Mouse (Mus musculus) heart, embryonic 13.5 days (tissue): Measurements from ENCODE around the gene Mogat1. TPM values are rescaled to one million over a fixed set of nuclear protein-coding genes. Genes with fewer than 3 reads are reported as not detected.

Experiments used
- ATAC-seq: fragments of 200-750 bp; cut with Nextera tagmentation; 2 replicates; pipeline ENCODE4 v1.8.0; 2017; ENCODE audit warnings: moderate TSS enrichment; ENCODE audit not compliant: insufficient number of reproducible peaks, low FRiP score, low TSS enrichment; ENCODE audit errors: extremely low read depth
- H3K27ac ChIP-seq: fragments of 300-500 bp; sonication (generic); replicated peaks from 2 replicates; pipeline ENCODE4 v1.5.1; 2015; ENCODE audit warnings: moderate library complexity, mild to moderate bottlenecking, inconsistent platforms
- H3K27me3 ChIP-seq: fragments of 300-500 bp; sonication (generic); replicated peaks from 2 replicates; pipeline ENCODE4 v1.6.1; 2015; ENCODE audit warnings: mild to moderate bottlenecking, inconsistent platforms
- H3K36me3 ChIP-seq: fragments of 300-500 bp; sonication (generic); 2 replicates; pipeline ENCODE4 v1.6.1; 2015; ENCODE audit warnings: mild to moderate bottlenecking, inconsistent platforms
- H3K4me1 ChIP-seq: fragments of 300-500 bp; sonication (generic); 2 replicates; pipeline ENCODE4 v1.6.1; 2015; ENCODE audit warnings: inconsistent platforms
- H3K4me2 ChIP-seq: fragments of 300-500 bp; sonication (generic); 2 replicates; pipeline ENCODE4 v1.6.1; 2015; ENCODE audit warnings: inconsistent platforms, mild to moderate bottlenecking, moderate library complexity
- H3K4me3 ChIP-seq: fragments of 300-500 bp; sonication (generic); 2 replicates; pipeline ENCODE4 v1.5.1; 2015; ENCODE audit warnings: moderate library complexity, mild to moderate bottlenecking, inconsistent platforms
- H3K9ac ChIP-seq: fragments of 300-500 bp; sonication (generic); 2 replicates; pipeline ENCODE4 v1.6.1; 2015; ENCODE audit warnings: inconsistent platforms, mild to moderate bottlenecking, moderate library complexity
- H3K9me3 ChIP-seq: fragments of 300-500 bp; sonication (generic); 2 replicates; pipeline ENCODE4 v1.6.1; 2016; ENCODE audit warnings: inconsistent platforms
- WGBS: fragments of 180-500 bp; shearing (Covaris S2); methylation state at CpG from one replicate; pipeline ENCODE4 v1.1.7; 2015; ENCODE audit warnings: mixed read lengths; 5-methylcytosine and 5-hydroxymethylcytosine counted together
- polyA plus RNA-seq: library from polyadenylated mRNA; unstranded; fragments of >200 nt; fragmentation: Nextera tagmentation; extraction: Ambion mirVana; gene quantifications from 2 replicates; pipeline ENCODE4 v1.2.1, GENCODE M21; 2015

Gene Mogat1
- polyA plus RNA-seq, 1 experiment from 2014 or later: not detected

GRCm38 (mm10) chr1:78511621-78512160, 900 bp downstream of the Mogat1 start, which contains the start of gene BC035947:
Gene BC035947 (minus strand): TSS chr1:78512158.
- Histone ChIP-seq H3K36me3 (no peaks in the 10 kb centered on the region), H3K9ac (peak within 1 kb of the TSS; percentile 67), H3K4me3 (peak within 1 kb of the TSS; percentile 48), H3K9me3 (no peaks in the 10 kb centered on the region), H3K27ac (no peak within 1 kb of the TSS), H3K4me2 (peak within 1 kb of the TSS; percentile 74), H3K27me3 (peaks cover 15% of the 10 kb centered on the region), H3K4me1 (peaks cover 5% of the 10 kb centered on the region; the same call in 1 of the 2 replicates)
- no peak for ATAC-seq
- 2% methylated on average over 25 of the region's 25 CpGs for whole genome bisulfite sequencing

- H3K4me1 ChIP-seq: peaks cover 5% of the 10 kb centered on the region; the same call in 1 of the 2 replicates
- H3K27ac ChIP-seq: no peak overlapping the region
- H3K27me3 ChIP-seq: peaks cover 15% of the 10 kb centered on the region
- 66% methylated on average over 8 of the region's 8 CpGs for WGBS
- no peak for ATAC-seq
- no peaks in the 10 kb centered on the region for H3K9me3 ChIP-seq
- H3K4me3 ChIP-seq: no peak overlapping the region
- H3K4me2 ChIP-seq: no peak overlapping the region
- no peaks in the 10 kb centered on the region for H3K36me3 ChIP-seq
- no peak overlapping the region for H3K9ac ChIP-seq
These were observed 2.0 kb downstream of the Mogat1 start for GRCm38 (mm10) chr1:78512756-78513155.

DNA sequence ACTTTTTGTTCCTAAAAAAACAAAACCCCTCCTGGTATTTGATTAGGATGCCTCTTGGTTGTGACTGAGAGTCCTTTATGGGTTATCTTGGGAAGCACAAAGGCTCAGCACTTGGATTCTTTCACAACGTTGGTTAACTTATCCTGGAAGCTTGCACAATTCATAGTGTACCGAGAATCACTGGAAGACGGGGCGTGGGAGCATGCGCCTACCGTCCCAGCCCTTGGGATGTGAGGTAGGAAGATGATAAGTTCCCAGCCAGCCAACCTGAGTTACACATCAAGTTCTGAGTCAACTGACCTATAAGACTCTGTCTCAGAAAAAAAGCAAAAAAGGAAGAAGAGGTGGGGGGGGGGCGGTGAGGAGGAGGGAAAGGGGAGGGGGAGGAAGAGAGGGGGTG, 8.1 kb downstream of the Mogat1 start:
- WGBS: 71% methylated on average over 7 of the region's 7 CpGs
- Histone ChIP-seq H3K4me2 (no peak overlapping the region), H3K4me3 (no peak overlapping the region), H3K36me3 (no peaks in the 10 kb centered on the region), H3K27ac (no peak overlapping the region), H3K9me3 (peaks cover 8% of the 10 kb centered on the region; the same call in 1 of the 2 replicates), H3K4me1 (no peaks in the 10 kb centered on the region), H3K27me3 (no peaks in the 10 kb centered on the region), H3K9ac (no peak overlapping the region)
- no peak for ATAC-seq

DNA sequence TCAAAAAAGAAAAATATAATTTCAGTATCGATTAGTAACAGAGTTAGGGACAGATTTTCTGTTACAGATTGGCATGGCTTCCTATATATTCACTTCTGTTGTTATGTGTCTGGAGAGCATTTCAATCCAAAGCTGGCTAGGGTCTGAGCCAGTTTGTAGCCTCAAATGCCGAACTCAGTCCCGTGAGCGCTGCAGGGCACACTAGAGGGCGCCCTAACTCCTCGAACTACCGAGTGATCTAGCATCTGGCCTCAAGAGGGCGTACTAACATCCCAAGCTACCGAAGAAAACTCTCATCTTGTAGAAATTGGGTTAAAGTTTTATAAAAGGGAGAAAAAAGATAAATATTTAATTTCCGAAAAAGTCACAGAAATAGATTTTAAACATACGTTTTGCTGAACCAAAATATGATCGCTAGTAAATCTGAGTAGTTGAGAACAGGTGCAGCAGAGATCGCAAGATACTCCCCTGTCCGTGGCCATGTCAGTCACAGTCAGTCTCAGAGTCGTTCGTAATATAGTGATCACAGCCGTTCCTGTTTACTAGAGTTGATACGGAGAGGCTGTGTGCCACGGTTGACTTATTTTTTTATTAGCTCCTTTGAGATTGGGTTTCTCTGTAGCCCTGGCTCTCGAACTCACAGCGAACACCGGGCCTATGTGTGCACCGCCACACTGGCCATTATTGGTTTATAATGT, 14.5 kb downstream of the Mogat1 start:
- H3K4me2 ChIP-seq: no peak overlapping the region
- 48% methylated on average over 23 of the region's 23 CpGs for WGBS
- H3K4me1 ChIP-seq: no peaks in the 10 kb centered on the region
- no peaks in the 10 kb centered on the region for H3K27me3 ChIP-seq
- no peaks in the 10 kb centered on the region for H3K36me3 ChIP-seq
- H3K4me3 ChIP-seq: no peak overlapping the region
- no peak for ATAC-seq
- no peak overlapping the region for H3K27ac ChIP-seq
- peaks cover 8% of the 10 kb centered on the region; the same call in 1 of the 2 replicates for H3K9me3 ChIP-seq
- H3K9ac ChIP-seq: no peak overlapping the region

GRCm38 (mm10) chr1:78528356-78528755, 17.6 kb downstream of the Mogat1 start:
- H3K4me2 ChIP-seq: no peak overlapping the region
- no peak overlapping the region for H3K27ac ChIP-seq
- no peaks in the 10 kb centered on the region for H3K36me3 ChIP-seq
- 86% methylated on average over 3 of the region's 3 CpGs for WGBS
- no peak overlapping the region for H3K9ac ChIP-seq
- no peak for ATAC-seq
- H3K27me3 ChIP-seq: no peaks in the 10 kb centered on the region
- H3K4me3 ChIP-seq: no peak overlapping the region
- no peaks in the 10 kb centered on the region for H3K4me1 ChIP-seq
- H3K9me3 ChIP-seq: no peaks in the 10 kb centered on the region

- Histone ChIP-seq H3K9ac (no peak overlapping the region), H3K4me2 (no peak overlapping the region), H3K36me3 (no peaks in the 10 kb centered on the region), H3K9me3 (no peaks in the 10 kb centered on the region), H3K27me3 (no peaks in the 10 kb centered on the region), H3K27ac (no peak overlapping the region), H3K4me3 (no peak overlapping the region), H3K4me1 (no peaks in the 10 kb centered on the region)
- no peak for ATAC-seq
- WGBS: 81% methylated on average over 8 of the region's 8 CpGs
These were observed 18.2 kb downstream of the Mogat1 start for GRCm38 (mm10) chr1:78529011-78529410.

DNA sequence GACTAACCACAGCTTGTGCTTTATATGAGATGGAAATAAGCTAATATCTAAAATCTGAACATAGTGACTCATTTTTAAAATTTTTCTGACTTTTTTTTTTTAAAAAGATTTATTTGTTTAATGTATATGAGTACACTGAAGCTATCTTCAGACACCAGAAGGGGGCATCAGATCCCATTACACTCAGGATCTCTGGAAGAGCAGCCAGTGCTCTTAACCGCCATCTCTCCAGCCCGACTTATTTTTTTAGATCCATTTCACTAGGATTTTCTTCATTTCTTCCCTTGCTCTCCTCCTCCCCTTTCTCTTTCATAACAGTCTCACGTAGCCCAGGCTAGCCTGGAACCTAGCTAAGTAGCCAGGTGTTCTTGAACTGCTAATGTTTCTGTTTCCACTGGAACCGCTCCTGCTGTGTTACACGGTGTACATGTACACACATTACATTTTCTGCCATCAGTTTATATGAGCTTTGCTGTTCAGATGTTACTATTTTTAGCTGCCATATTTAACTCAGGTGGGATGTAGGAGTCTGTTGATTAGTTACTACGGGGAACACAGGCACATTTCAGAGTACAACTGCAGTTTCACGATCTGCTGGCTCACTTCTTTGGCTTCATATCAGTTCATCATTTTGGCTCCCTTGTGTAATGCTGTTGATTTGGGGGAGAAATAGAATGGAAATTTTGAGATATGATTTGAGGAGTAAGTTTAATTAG, 19.9 kb downstream of the Mogat1 start:
- no peak for ATAC-seq

GRCm38 (mm10) chr1:78532184-78532800, 21.5 kb downstream of the Mogat1 start:
- no peak overlapping the region for H3K9ac ChIP-seq
- no peak overlapping the region for H3K27ac ChIP-seq
- no peaks in the 10 kb centered on the region for H3K4me1 ChIP-seq
- no peak overlapping the region for H3K4me3 ChIP-seq
- H3K9me3 ChIP-seq: no peaks in the 10 kb centered on the region
- no peaks in the 10 kb centered on the region for H3K36me3 ChIP-seq
- ATAC-seq: no peak
- H3K4me2 ChIP-seq: no peak overlapping the region
- WGBS: 82% methylated on average over 15 of the region's 15 CpGs
- H3K27me3 ChIP-seq: 0 out of 2 replicates have a peak, but pooled peaks cover 3% of the 10 kb centered on the region

More for the DNA sequence above, 19.9 kb downstream of the Mogat1 start:
- 60% methylated on average over 7 of the region's 7 CpGs for WGBS
- H3K27ac ChIP-seq: no peak overlapping the region
- H3K4me1 ChIP-seq: no peaks in the 10 kb centered on the region
- no peak overlapping the region for H3K4me3 ChIP-seq
- H3K9ac ChIP-seq: no peak overlapping the region
- no peaks in the 10 kb centered on the region for H3K36me3 ChIP-seq
- H3K4me2 ChIP-seq: no peak overlapping the region
- no peaks in the 10 kb centered on the region for H3K9me3 ChIP-seq
- H3K27me3 ChIP-seq: 0 out of 2 replicates have a peak, but pooled peaks cover 2% of the 10 kb centered on the region

GRCm38 (mm10) chr1:78534428-78535150, 23.8 kb downstream of the Mogat1 start:
- Histone ChIP-seq H3K4me2 (no peak overlapping the region), H3K27ac (no peak overlapping the region), H3K4me1 (peaks cover 17% of the 10 kb centered on the region), H3K9me3 (no peaks in the 10 kb centered on the region), H3K36me3 (no peaks in the 10 kb centered on the region), H3K4me3 (no peak overlapping the region), H3K27me3 (0 out of 2 replicates have a peak, but pooled peaks cover 3% of the 10 kb centered on the region), H3K9ac (no peak overlapping the region)
- no peak for ATAC-seq
- WGBS: 41% methylated on average over 9 of the region's 9 CpGs

GRCm38 (mm10) chr1:78536310-78537164, 25.7 kb downstream of the Mogat1 start:
- Histone ChIP-seq H3K9me3 (no peaks in the 10 kb centered on the region), H3K36me3 (no peaks in the 10 kb centered on the region), H3K27me3 (0 out of 2 replicates have a peak, but pooled peaks cover 3% of the 10 kb centered on the region), H3K9ac (no peak overlapping the region), H3K27ac (no peak overlapping the region), H3K4me2 (peak overlapping the region; percentile 72), H3K4me1 (peaks cover 17% of the 10 kb centered on the region), H3K4me3 (peak overlapping the region; percentile 46)
- no peak for ATAC-seq
- WGBS: 33% methylated on average over 19 of the region's 19 CpGs
